9 mouse cellular contexts compared by ENCODE assay signal in the genomic region with DNA sequence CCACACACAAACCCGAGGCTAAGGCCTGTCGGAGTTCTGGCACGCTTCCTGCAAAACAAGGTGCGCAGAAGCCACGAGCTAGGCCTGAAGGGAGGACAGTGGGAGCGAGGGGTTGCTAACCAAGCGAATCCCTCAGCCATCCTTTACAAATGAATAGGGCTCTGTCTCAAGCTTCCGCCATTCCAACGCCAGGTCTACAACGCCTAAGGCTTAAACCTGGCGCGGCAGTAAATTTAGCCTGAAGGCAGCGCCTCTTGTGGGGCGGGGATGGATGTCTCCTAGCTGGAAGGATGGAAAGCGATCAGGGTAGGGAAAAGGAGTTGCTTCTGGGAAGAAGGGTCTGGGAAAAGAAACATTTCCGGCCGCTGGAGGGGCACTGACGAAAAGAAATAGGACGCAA.
DNase-seq lines count a peak whose midpoint lies in the region; ATAC-seq and TF ChIP-seq lines count a peak whose summit lies in the region.
"Had no signal": no experiment of that assay in that cellular context is flagged by ENCODE, and none has a peak within 500 bp of the region (broad histone marks: within the 10 kb centered on the region; RNA-seq: fewer than 3 reads in every experiment).

No protein-coding gene starts in this region.

- no peak; the same call in 1 of the 2 replicates for TF ChIP-seq CTCF in hindbrain, postnatal 0 days (IDR thresholded peaks at IDR 0.05; ENCODE audit: low read depth)

- H3K9ac ChIP-seq in kidney, embryonic 15.5 days: no peak overlapping the region
- no peak overlapping the region for H3K9ac ChIP-seq in hindbrain, postnatal 0 days (replicated peaks; ENCODE audit: low read length)
- no peak overlapping the region for H3K9ac ChIP-seq in midbrain, embryonic 16.5 days (ENCODE audit: low read depth, low read length)

- no peak for DNase-seq in kidney, postnatal 36 days
- peak; percentile 32 for DNase-seq in embryo, embryonic 9.5 days (ENCODE audit: extremely low spot score)
- peak; percentile 50 for DNase-seq in hindbrain, postnatal 0 days (ENCODE audit: low spot score)
- DNase-seq in spleen, adult 12 weeks (ENCODE audit: low spot score): no peak
- no peak for DNase-seq in cerebellum, adult 11 months

- H3K27me3 ChIP-seq in kidney, embryonic 15.5 days: peaks cover 79% of the 10 kb centered on the region
- 0 out of 2 replicates have a peak, but pooled peaks cover 4% of the 10 kb centered on the region for H3K27me3 ChIP-seq in hindbrain, postnatal 0 days (ENCODE audit: insufficient read depth, low read length)
- peaks cover 22% of the 10 kb centered on the region for H3K27me3 ChIP-seq in midbrain, embryonic 16.5 days (ENCODE audit: control insufficient read depth, insufficient read depth, low read depth, low read length)
- H3K27me3 ChIP-seq: CH12.LX had no signal

- H3K27ac ChIP-seq in kidney, embryonic 15.5 days: no peak overlapping the region
- H3K27ac ChIP-seq in hindbrain, postnatal 0 days: no peak overlapping the region
- H3K27ac ChIP-seq in midbrain, embryonic 16.5 days (ENCODE audit: low read length): no peak overlapping the region

- no peaks in the 10 kb centered on the region for H3K36me3 ChIP-seq in kidney, embryonic 15.5 days
- no peaks in the 10 kb centered on the region for H3K36me3 ChIP-seq in hindbrain, postnatal 0 days (ENCODE audit: insufficient read depth, low read length)
- H3K36me3 ChIP-seq in midbrain, embryonic 16.5 days (ENCODE audit: control insufficient read depth, insufficient read depth, low read length): no peaks in the 10 kb centered on the region

- no peak for ATAC-seq in kidney, embryonic 15.5 days (replicated peaks; ENCODE audit: low FRiP score)
- no peak for ATAC-seq in hindbrain, postnatal 0 days
- no peak for ATAC-seq in midbrain, embryonic 16.5 days
- ATAC-seq in erythroid progenitor cell, adult 5-6 weeks (replicated peaks; ENCODE audit: low FRiP score, poor library complexity, severe bottlenecking): no peak

- no peaks in the 10 kb centered on the region for H3K9me3 ChIP-seq in kidney, embryonic 15.5 days (replicated peaks)
- no peaks in the 10 kb centered on the region for H3K9me3 ChIP-seq in hindbrain, postnatal 0 days (ENCODE audit: low read length)
- H3K9me3 ChIP-seq in midbrain, embryonic 16.5 days (replicated peaks; ENCODE audit: control insufficient read depth, low read length, poor library complexity, severe bottlenecking): no peaks in the 10 kb centered on the region

- H3K4me3 ChIP-seq in kidney, embryonic 15.5 days (replicated peaks): no peak overlapping the region
- H3K4me3 ChIP-seq in hindbrain, postnatal 0 days (ENCODE audit: low read length): no peak overlapping the region
- H3K4me3 ChIP-seq in midbrain, embryonic 16.5 days (ENCODE audit: low read depth, low read length): no peak overlapping the region

- whole genome bisulfite sequencing in kidney, embryonic 15.5 days: 14% methylated on average over 19 of the region's 19 CpGs
- 19% methylated on average over 19 of the region's 19 CpGs for WGBS in hindbrain, postnatal 0 days
- 14% methylated on average over 19 of the region's 19 CpGs for WGBS in midbrain, embryonic 16.5 days

- peak overlapping the region; percentile 71; the same call in 1 of the 2 replicates for H3K4me2 ChIP-seq in kidney, embryonic 15.5 days
- peak overlapping the region; percentile 63; the same call in 1 of the 2 replicates for H3K4me2 ChIP-seq in hindbrain, postnatal 0 days (ENCODE audit: low read depth, low read length)
- H3K4me2 ChIP-seq in midbrain, embryonic 16.5 days (ENCODE audit: low read length): peak overlapping the region; percentile 63

- peaks cover 65% of the 10 kb centered on the region for H3K4me1 ChIP-seq in kidney, embryonic 15.5 days
- H3K4me1 ChIP-seq in hindbrain, postnatal 0 days (ENCODE audit: insufficient read depth, low read length): peaks cover 4% of the 10 kb centered on the region; the same call in 1 of the 2 replicates
- peaks cover 19% of the 10 kb centered on the region for H3K4me1 ChIP-seq in midbrain, embryonic 16.5 days (ENCODE audit: control insufficient read depth, insufficient read depth, low read length)

Comparison
In these comparisons a context has a peak if more than half of its experiments do, and no peak if none do; other contexts are left out.
1. DNase-seq: peak in embryo, embryonic 9.5 days (single experiment) and hindbrain, postnatal 0 days (single experiment); none in kidney, postnatal 36 days (0 of 2), spleen, adult 12 weeks (single experiment) and cerebellum, adult 11 months (single experiment).
2. Peak in every context shown above with its lines, with median percentiles within 50 percentile points of each other: H3K4me2 ChIP-seq.